Mouse (Mus musculus) limb, embryonic 15.5 days (tissue): Measurements from ENCODE around the gene Cpsf6. TPM values are rescaled to one million over a fixed set of nuclear protein-coding genes. Genes with fewer than 3 reads are reported as not detected.

Experiments used
- ATAC-seq: fragments of 200-750 bp; cut with Nextera tagmentation; 2 replicates; pipeline ENCODE4 v1.8.0; 2017; ENCODE audit warnings: low read depth, moderate TSS enrichment; ENCODE audit not compliant: insufficient number of reproducible peaks, low FRiP score, low TSS enrichment
- H3K27ac ChIP-seq: fragments of 300-500 bp; sonication (generic); 2 replicates; pipeline ENCODE4 v1.5.1; 2015; ENCODE audit warnings: moderate library complexity, mild to moderate bottlenecking, inconsistent platforms
- H3K27me3 ChIP-seq: fragments of 300-500 bp; sonication (generic); 2 replicates; pipeline ENCODE4 v1.6.1; 2015; ENCODE audit warnings: inconsistent platforms
- H3K36me3 ChIP-seq: fragments of 300-500 bp; sonication (generic); 2 replicates; pipeline ENCODE4 v1.6.1; 2015; ENCODE audit warnings: inconsistent platforms
- H3K4me1 ChIP-seq: fragments of 300-500 bp; sonication (generic); 2 replicates; pipeline ENCODE4 v1.6.1; 2015; ENCODE audit warnings: inconsistent platforms
- H3K4me2 ChIP-seq: fragments of 300-500 bp; sonication (generic); 2 replicates; pipeline ENCODE4 v1.6.1; 2015; ENCODE audit warnings: mild to moderate bottlenecking, inconsistent platforms
- H3K4me3 ChIP-seq: fragments of 300-500 bp; sonication (generic); 2 replicates; pipeline ENCODE4 v1.5.1; 2015; ENCODE audit warnings: mild to moderate bottlenecking, inconsistent platforms
- H3K9ac ChIP-seq: fragments of 300-500 bp; sonication (generic); 2 replicates; pipeline ENCODE4 v1.6.1; 2015; ENCODE audit warnings: inconsistent platforms
- H3K9me3 ChIP-seq: fragments of 300-500 bp; sonication (generic); 2 replicates; pipeline ENCODE4 v1.6.1; 2016; ENCODE audit warnings: inconsistent platforms
- WGBS: fragments of 180-500 bp; shearing (Covaris S2); methylation state at CpG from one replicate; pipeline ENCODE4 v1.1.7; 2015; 5-methylcytosine and 5-hydroxymethylcytosine counted together
- polyA plus RNA-seq: library from polyadenylated mRNA; unstranded; fragments of >200 nt; fragmentation: Nextera tagmentation; extraction: Ambion mirVana; gene quantifications from 2 replicates; pipeline ENCODE4 v1.2.1, GENCODE M21; 2015

Cpsf6 gene
- polyA plus RNA-seq, 1 experiment from 2014 or later, result 125 TPM

GRCm38 (mm10) chr10:117337946-117338345 lies 41.9 kb downstream of the Cpsf6 start:
- no peak overlapping the region for H3K4me2 ChIP-seq
- no peak for ATAC-seq
- H3K27me3 ChIP-seq, result no peaks in the 10 kb centered on the region
- H3K9me3 ChIP-seq, result no peaks in the 10 kb centered on the region
- no peak overlapping the region for H3K27ac ChIP-seq
- H3K4me3 ChIP-seq, result no peak overlapping the region
- H3K9ac ChIP-seq, result no peak overlapping the region
- no peaks in the 10 kb centered on the region for H3K36me3 ChIP-seq
- H3K4me1 ChIP-seq, result no peaks in the 10 kb centered on the region

- Histone ChIP-seq H3K4me2 (no peak overlapping the region), H3K36me3 (no peaks in the 10 kb centered on the region), H3K27me3 (no peaks in the 10 kb centered on the region), H3K4me1 (no peaks in the 10 kb centered on the region), H3K4me3 (no peak overlapping the region), H3K9me3 (no peaks in the 10 kb centered on the region), H3K9ac (no peak overlapping the region), H3K27ac (no peak overlapping the region)
- 45% methylated on average over 4 of the region's 4 CpGs for WGBS
- ATAC-seq, result no peak
Measured at GRCm38 (mm10) chr10:117335649-117336048, 44.2 kb downstream of the Cpsf6 start.

GRCm38 (mm10) chr10:117330521-117330920 lies 49.3 kb downstream of the Cpsf6 start:
- no peak overlapping the region for H3K27ac ChIP-seq
- H3K4me1 ChIP-seq, result no peaks in the 10 kb centered on the region
- ATAC-seq, result no peak
- WGBS, result 84% methylated on average over 5 of the region's 5 CpGs
- H3K27me3 ChIP-seq, result no peaks in the 10 kb centered on the region
- H3K36me3 ChIP-seq, result no peaks in the 10 kb centered on the region
- no peak overlapping the region for H3K4me3 ChIP-seq
- H3K9me3 ChIP-seq, result no peaks in the 10 kb centered on the region
- no peak overlapping the region for H3K4me2 ChIP-seq
- H3K9ac ChIP-seq, result no peak overlapping the region

GRCm38 (mm10) chr10:117323782-117324181 lies 56.0 kb downstream of the Cpsf6 start:
- H3K9ac ChIP-seq, result no peak overlapping the region
- no peak for ATAC-seq
- H3K9me3 ChIP-seq, result no peaks in the 10 kb centered on the region
- no peaks in the 10 kb centered on the region for H3K27me3 ChIP-seq
- no peak overlapping the region for H3K27ac ChIP-seq
- H3K36me3 ChIP-seq, result no peaks in the 10 kb centered on the region
- no peak overlapping the region for H3K4me2 ChIP-seq
- H3K4me1 ChIP-seq, result no peaks in the 10 kb centered on the region
- 84% methylated on average over 7 of the region's 7 CpGs for WGBS
- no peak overlapping the region for H3K4me3 ChIP-seq

- Histone ChIP-seq H3K4me2 (no peak overlapping the region), H3K27ac (no peak overlapping the region), H3K4me1 (no peaks in the 10 kb centered on the region), H3K9ac (no peak overlapping the region), H3K9me3 (no peaks in the 10 kb centered on the region), H3K36me3 (no peaks in the 10 kb centered on the region), H3K4me3 (no peak overlapping the region), H3K27me3 (no peaks in the 10 kb centered on the region)
- WGBS, result 88% methylated on average over 5 of the region's 5 CpGs
- ATAC-seq, result no peak
Measured at GRCm38 (mm10) chr10:117322630-117323029, 57.2 kb downstream of the Cpsf6 start.

- H3K4me2 ChIP-seq, result no peak overlapping the region
- no peaks in the 10 kb centered on the region for H3K27me3 ChIP-seq
- no peak overlapping the region for H3K9ac ChIP-seq
- no peak overlapping the region for H3K27ac ChIP-seq
- no peak for ATAC-seq
- no peaks in the 10 kb centered on the region for H3K36me3 ChIP-seq
- no peaks in the 10 kb centered on the region for H3K4me1 ChIP-seq
- WGBS, result 73% methylated on average over 3 of the region's 3 CpGs
- no peaks in the 10 kb centered on the region for H3K9me3 ChIP-seq
- H3K4me3 ChIP-seq, result no peak overlapping the region
Measured at GRCm38 (mm10) chr10:117320571-117320981, 59.2 kb downstream of the Cpsf6 start.

- no peak for ATAC-seq
- no peak overlapping the region for H3K27ac ChIP-seq
- no peak overlapping the region for H3K4me3 ChIP-seq
- H3K4me1 ChIP-seq, result no peaks in the 10 kb centered on the region
- no peak overlapping the region for H3K9ac ChIP-seq
- H3K9me3 ChIP-seq, result no peaks in the 10 kb centered on the region
- no peaks in the 10 kb centered on the region for H3K36me3 ChIP-seq
- WGBS, result 88% methylated on average over 11 of the region's 11 CpGs
- no peaks in the 10 kb centered on the region for H3K27me3 ChIP-seq
- H3K4me2 ChIP-seq, result no peak overlapping the region
Measured at GRCm38 (mm10) chr10:117316391-117316790, 63.4 kb downstream of the Cpsf6 start.

- ATAC-seq, result no peak
- Histone ChIP-seq H3K27me3 (no peaks in the 10 kb centered on the region), H3K27ac (no peak overlapping the region), H3K4me1 (no peaks in the 10 kb centered on the region), H3K36me3 (no peaks in the 10 kb centered on the region), H3K9ac (no peak overlapping the region), H3K4me2 (no peak overlapping the region), H3K9me3 (no peaks in the 10 kb centered on the region), H3K4me3 (no peak overlapping the region)
- 81% methylated on average over 2 of the region's 2 CpGs for WGBS
Measured at GRCm38 (mm10) chr10:117313133-117313532, 66.7 kb downstream of the Cpsf6 start.

- Histone ChIP-seq H3K4me1 (no peaks in the 10 kb centered on the region), H3K4me3 (no peak overlapping the region), H3K4me2 (no peak overlapping the region), H3K36me3 (no peaks in the 10 kb centered on the region), H3K27ac (no peak overlapping the region), H3K27me3 (no peaks in the 10 kb centered on the region), H3K9me3 (no peaks in the 10 kb centered on the region), H3K9ac (no peak overlapping the region)
- 79% methylated on average over 8 of the region's 8 CpGs for WGBS
- no peak for ATAC-seq
Measured at GRCm38 (mm10) chr10:117312168-117312567, 67.6 kb downstream of the Cpsf6 start.

GRCm38 (mm10) chr10:117304371-117304770 lies 75.4 kb downstream of the Cpsf6 start:
- H3K4me3 ChIP-seq, result no peak overlapping the region
- no peak overlapping the region for H3K9ac ChIP-seq
- H3K27ac ChIP-seq, result no peak overlapping the region
- no peaks in the 10 kb centered on the region for H3K4me1 ChIP-seq
- 89% methylated on average over 5 of the region's 5 CpGs for WGBS
- ATAC-seq, result no peak
- H3K9me3 ChIP-seq, result no peaks in the 10 kb centered on the region
- no peaks in the 10 kb centered on the region for H3K27me3 ChIP-seq
- no peak overlapping the region for H3K4me2 ChIP-seq
- no peaks in the 10 kb centered on the region for H3K36me3 ChIP-seq

GRCm38 (mm10) chr10:117301688-117302087 lies 78.1 kb downstream of the Cpsf6 start:
- Histone ChIP-seq H3K36me3 (no peaks in the 10 kb centered on the region), H3K9ac (no peak overlapping the region), H3K9me3 (no peaks in the 10 kb centered on the region), H3K27ac (no peak overlapping the region), H3K4me3 (no peak overlapping the region), H3K27me3 (no peaks in the 10 kb centered on the region), H3K4me1 (no peaks in the 10 kb centered on the region), H3K4me2 (no peak overlapping the region)
- no peak for ATAC-seq
- 90% methylated on average over 1 of the region's 1 CpGs for WGBS

- Histone ChIP-seq H3K9ac (no peak overlapping the region), H3K27ac (no peak overlapping the region), H3K4me1 (no peaks in the 10 kb centered on the region), H3K9me3 (no peaks in the 10 kb centered on the region), H3K4me3 (no peak overlapping the region), H3K27me3 (no peaks in the 10 kb centered on the region), H3K4me2 (no peak overlapping the region), H3K36me3 (no peaks in the 10 kb centered on the region)
- no peak for ATAC-seq
- WGBS, result 68% methylated on average over 5 of the region's 5 CpGs
Measured at GRCm38 (mm10) chr10:117299901-117300520, 79.8 kb downstream of the Cpsf6 start.

GRCm38 (mm10) chr10:117299106-117299505 lies 80.7 kb downstream of the Cpsf6 start:
- WGBS, result 76% methylated on average over 4 of the region's 4 CpGs
- Histone ChIP-seq H3K4me1 (no peaks in the 10 kb centered on the region), H3K36me3 (no peaks in the 10 kb centered on the region), H3K27ac (no peak overlapping the region), H3K4me2 (no peak overlapping the region), H3K9me3 (no peaks in the 10 kb centered on the region), H3K9ac (no peak overlapping the region), H3K4me3 (no peak overlapping the region), H3K27me3 (no peaks in the 10 kb centered on the region)
- no peak for ATAC-seq
